Mouse (Mus musculus) layer of hippocampus, postnatal 14 days (tissue): Measurements from ENCODE around the gene Zfp36l2. TPM values are rescaled to one million over a fixed set of nuclear protein-coding genes. Genes with fewer than 3 reads are reported as not detected.

ENCODE experiments used
- DNase-seq, 2 experiments: peaks; one replicate each; pipeline ENCODE4 v3.0.0; 2021 to 2022; ENCODE audit warnings: low spot score in 2 of 2, mixed read lengths in 1 of 2
- total RNA-seq, 2 experiments: library from RNA; stranded (reverse); gene quantifications; 2 replicates each; pipeline ENCODE4 v1.2.3; 2021

The Zfp36l2 gene
- total RNA-seq, 2 experiments from 2014 or later = 22.7 to 29.5 TPM

DNA sequence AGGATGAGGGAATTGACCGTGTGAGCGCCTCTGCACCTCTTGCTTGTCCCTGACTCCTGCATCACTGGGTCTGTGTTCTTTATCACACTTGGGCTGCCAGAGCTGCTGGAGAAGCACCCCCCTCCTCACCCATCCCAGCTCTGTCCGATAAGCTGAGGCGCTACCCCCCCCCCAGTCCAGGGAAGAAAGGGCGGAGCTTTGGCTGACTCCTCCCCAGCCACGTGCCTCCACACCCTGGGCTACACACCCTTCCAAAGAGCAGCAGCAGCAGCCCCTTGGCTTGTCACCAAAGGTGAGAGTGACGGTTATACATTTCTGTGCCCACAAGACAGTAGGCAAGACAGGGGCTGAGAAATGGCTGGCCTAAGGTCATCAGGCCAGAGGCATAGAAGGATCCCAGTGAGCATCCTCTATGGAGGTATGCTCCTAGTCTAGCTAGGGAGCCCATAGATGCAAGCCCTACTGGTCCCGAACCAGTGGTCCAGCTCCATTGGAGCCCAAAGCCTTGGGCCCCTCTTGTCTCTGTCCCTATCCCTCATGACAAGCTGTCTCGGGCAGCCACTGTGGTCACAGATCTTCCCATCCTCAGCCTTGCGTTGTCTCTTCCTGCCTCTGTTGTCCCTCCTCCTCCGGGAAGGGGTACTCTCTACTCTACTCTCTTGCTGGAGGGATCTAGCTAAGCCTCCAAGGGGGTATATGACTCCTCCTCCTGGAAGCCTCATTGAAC is 33.3 kb downstream of the Zfp36l2 start:
- DNase-seq = no peak

- DNase-seq = no peak
Measured at GRCm38 (mm10) chr17:84152976-84153786, 34.6 kb downstream of the Zfp36l2 start.

DNA sequence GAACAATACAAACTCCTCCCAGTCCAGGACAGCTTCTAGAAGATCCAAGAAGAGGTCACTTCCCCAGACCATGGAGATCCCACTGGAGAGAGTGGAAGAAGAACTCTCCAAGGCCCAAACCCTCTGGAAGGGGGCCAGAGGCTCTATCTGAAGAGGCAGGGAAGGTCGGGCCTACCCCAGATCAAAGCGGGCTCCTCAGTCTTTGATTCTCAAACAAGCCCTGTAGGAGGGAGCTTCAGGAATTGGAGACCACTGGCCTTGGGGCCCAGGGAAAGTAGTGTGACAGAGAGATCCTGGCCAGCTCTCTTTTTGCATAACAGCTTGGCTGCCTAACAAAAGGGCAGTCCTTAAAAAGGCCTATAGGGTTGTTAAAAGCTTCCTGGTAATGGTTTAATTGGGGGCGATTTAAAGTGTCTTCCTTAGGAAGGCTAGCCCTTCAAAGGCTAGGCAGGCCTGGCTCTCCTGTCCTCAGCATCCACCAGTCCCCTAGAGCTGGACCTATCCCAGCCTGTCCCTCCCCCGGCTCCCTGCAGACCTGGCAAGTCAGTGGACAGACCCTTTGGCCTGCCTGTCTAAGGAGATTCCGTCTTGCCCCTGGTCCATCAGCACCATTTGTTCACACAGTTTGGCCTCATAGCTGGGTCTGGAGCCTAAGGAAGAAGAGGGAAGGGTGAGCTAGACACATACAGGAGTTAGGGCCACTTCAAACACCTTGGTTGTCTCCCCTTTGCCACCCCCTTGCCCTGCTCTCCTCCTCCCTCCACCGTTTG is 35.4 kb downstream of the Zfp36l2 start:
- no peak for DNase-seq

DNA sequence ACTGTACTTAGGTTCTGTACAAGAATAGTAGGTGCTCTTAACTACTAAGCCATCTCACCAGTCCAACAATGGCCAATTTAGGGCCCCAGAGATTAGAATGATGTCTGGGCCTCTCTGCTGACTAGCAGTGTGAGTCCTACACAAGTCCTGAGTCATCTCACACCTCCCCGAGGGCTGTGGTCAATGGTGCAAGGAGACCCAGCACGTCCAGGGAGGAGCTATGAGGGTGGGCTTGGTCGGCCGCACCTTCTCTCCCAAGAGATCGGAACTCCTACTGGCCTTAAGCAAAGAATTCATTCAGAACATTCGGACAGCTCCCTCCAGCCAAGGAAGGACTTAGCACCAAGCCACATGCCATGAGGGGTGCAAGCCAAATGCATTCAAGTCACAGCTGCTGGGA is 36.4 kb downstream of the Zfp36l2 start:
- DNase-seq = no peak

DNA sequence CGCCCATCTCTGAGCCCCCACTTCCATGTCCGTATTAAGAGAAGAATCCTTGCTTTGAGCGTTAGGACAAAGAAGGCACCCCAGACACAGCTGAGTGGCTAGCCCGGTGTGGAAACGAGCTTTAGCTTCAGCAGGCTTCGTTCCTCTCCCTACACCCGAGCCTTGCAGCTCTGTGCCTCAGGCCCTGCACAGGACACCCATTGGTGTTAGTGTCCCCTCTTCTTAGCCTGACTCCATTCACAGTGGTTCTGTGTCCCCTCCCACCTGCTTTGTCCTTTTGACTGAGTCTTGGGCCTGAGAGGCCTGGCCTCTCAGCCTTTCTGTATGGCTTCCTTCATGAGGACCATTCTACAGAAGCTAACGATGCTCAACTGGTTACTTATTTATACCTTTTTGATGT is 37.5 kb downstream of the Zfp36l2 start:
- no peak for DNase-seq

GRCm38 (mm10) chr17:84149566-84149965 is 38.2 kb downstream of the Zfp36l2 start:
- no peak for DNase-seq

GRCm38 (mm10) chr17:84148499-84149484 is 39.0 kb downstream of the Zfp36l2 start:
- DNase-seq = peak; percentile 65 to 83

- DNase-seq = no peak
Measured at GRCm38 (mm10) chr17:84147183-84148108, 40.3 kb downstream of the Zfp36l2 start.

- no peak for DNase-seq
Measured at GRCm38 (mm10) chr17:84146458-84147182, 41.1 kb downstream of the Zfp36l2 start.

DNA sequence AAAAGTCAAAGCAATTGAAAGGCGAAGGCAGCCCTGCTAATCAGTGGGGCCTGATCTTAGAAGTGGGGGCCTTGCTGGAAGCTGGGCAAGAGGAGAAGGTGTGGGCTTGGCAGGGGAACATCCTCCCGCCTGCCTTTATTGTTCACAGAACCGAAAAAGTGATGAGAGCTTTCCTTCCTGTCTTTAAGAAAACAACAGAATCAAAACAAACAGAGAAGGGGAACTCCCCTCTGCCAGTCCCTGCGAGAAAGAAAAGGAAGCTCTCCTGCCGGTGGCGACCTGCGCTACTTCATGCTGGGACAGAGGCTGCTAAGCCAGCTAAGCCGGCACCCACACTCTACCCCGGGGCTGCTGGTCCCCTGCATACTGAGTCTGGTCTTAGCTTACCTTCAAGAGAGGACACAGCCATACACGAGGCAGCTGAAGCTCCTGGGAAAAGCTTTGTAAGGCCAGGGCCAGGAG is 41.9 kb downstream of the Zfp36l2 start:
- peak in 1 of 2 experiments; percentile 38 for DNase-seq

GRCm38 (mm10) chr17:84144762-84145599 is 42.8 kb downstream of the Zfp36l2 start:
- no peak for DNase-seq

GRCm38 (mm10) chr17:84144130-84144529 is 43.6 kb downstream of the Zfp36l2 start:
- no peak for DNase-seq

GRCm38 (mm10) chr17:84143219-84143844 is 44.4 kb downstream of the Zfp36l2 start:
- DNase-seq = no peak

DNA sequence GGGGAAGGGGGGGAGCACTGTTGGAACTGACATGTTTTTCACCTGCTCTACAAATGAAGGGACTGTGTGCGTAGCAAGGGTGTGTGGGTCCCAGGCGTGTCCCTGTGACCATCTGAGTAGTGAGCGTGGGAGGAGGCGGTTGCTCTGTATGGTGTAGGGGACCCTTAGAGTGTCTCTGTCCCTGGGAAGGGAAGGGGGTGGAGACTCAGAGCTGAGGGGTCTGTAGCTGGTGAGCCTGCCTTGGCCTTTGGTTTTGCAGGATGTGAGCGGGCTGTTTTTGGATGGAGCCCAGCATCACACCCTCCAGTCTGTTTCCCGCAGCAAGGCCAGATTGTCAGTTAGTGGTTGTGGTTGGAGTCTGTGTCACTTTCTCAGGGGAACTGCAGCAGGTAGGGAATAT is 46.1 kb downstream of the Zfp36l2 start:
- DNase-seq = no peak

GRCm38 (mm10) chr17:84140822-84141507 is 46.8 kb downstream of the Zfp36l2 start:
- no peak for DNase-seq

- no peak for DNase-seq
Measured at GRCm38 (mm10) chr17:84137393-84138171, 50.2 kb downstream of the Zfp36l2 start.
